Mouse (Mus musculus) thymus, postnatal 14 days (tissue): ENCODE measurements at regions not wholly inside any gene's neighbourhood (a gene's known extent, or its start where the extent isn't known, plus 50 kb on each side); places are given as distances from the start of the nearest gene placed in this dataset.

ENCODE experiments used
- DNase-seq: peaks from one replicate; pipeline ENCODE4 v3.0.0; 2021

- DNase-seq, result no peak
Observed at GRCm38 (mm10) chr2:48629106-48630050, 184.5 kb upstream of the Acvr2a start.

- no peak for DNase-seq
Observed at GRCm38 (mm10) chr2:48634456-48635174, 179.3 kb upstream of the Acvr2a start.

GRCm38 (mm10) chr2:48636108-48636507 lies 177.8 kb upstream of the Acvr2a start:
- DNase-seq, result no peak

GRCm38 (mm10) chr2:48644114-48644513 lies 169.8 kb upstream of the Acvr2a start:
- DNase-seq, result no peak

GRCm38 (mm10) chr2:48650281-48650680 lies 163.6 kb upstream of the Acvr2a start:
- DNase-seq, result no peak

GRCm38 (mm10) chr2:48661222-48661621 lies 152.7 kb upstream of the Acvr2a start:
- no peak for DNase-seq

- no peak for DNase-seq
Observed at GRCm38 (mm10) chr2:48665103-48665502, 148.8 kb upstream of the Acvr2a start.

GRCm38 (mm10) chr2:48689098-48689497 lies 124.8 kb upstream of the Acvr2a start:
- no peak for DNase-seq

GRCm38 (mm10) chr2:48694509-48694908 lies 119.4 kb upstream of the Acvr2a start:
- DNase-seq, result no peak

GRCm38 (mm10) chr2:48700886-48701285 lies 113.0 kb upstream of the Acvr2a start:
- no peak for DNase-seq

GRCm38 (mm10) chr2:48705103-48705804 lies 108.7 kb upstream of the Acvr2a start:
- DNase-seq, result no peak

GRCm38 (mm10) chr2:48705805-48706150 lies 108.1 kb upstream of the Acvr2a start:
- DNase-seq, result no peak

- no peak for DNase-seq
Observed at GRCm38 (mm10) chr2:48706188-48706587, 107.7 kb upstream of the Acvr2a start.

- DNase-seq, result no peak
Observed at GRCm38 (mm10) chr2:48716206-48716605, 97.7 kb upstream of the Acvr2a start.

- no peak for DNase-seq
Observed at GRCm38 (mm10) chr2:48717770-48718169, 96.1 kb upstream of the Acvr2a start.

GRCm38 (mm10) chr2:48718261-48718660 lies 95.6 kb upstream of the Acvr2a start:
- DNase-seq, result no peak

GRCm38 (mm10) chr2:48730780-48731179 lies 83.1 kb upstream of the Acvr2a start:
- no peak for DNase-seq

GRCm38 (mm10) chr2:48733936-48734335 lies 80.0 kb upstream of the Acvr2a start:
- no peak for DNase-seq

- DNase-seq, result no peak
Observed at GRCm38 (mm10) chr2:48734521-48734920, 79.4 kb upstream of the Acvr2a start.

- DNase-seq, result no peak
Observed at GRCm38 (mm10) chr2:48736312-48736711, 77.6 kb upstream of the Acvr2a start.
